Mouse (Mus musculus) urinary bladder, postnatal 14 days (tissue): ENCODE results near the gene 5730522E02Rik.

ENCODE experiments used
- DNase-seq: peaks from one replicate; pipeline ENCODE4 v3.0.0; 2021; ENCODE audit warnings: low spot score

5730522E02Rik gene

DNA sequence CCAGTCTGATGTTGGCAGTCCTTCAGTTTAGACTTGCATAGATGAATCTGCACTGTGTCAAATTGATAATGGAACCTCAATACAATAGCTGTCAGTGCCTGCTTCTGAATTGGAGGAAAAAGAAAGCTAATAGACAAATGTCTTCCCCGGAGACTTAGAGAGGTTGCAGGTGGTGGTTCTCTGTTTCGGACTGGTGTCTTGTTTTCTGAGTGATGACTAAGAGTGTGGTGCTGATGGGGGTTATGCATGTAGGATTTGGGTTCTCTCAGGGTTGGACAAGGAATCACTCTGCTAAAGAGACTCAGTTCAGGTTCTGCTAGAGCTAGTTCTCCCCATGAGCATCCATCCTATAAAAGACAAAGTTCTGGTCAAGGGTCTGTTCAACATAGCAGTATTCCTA, 397.1 kb downstream of the 5730522E02Rik start:
- DNase-seq, result no peak

GRCm38 (mm10) chr11:25787691-25788090, 422.9 kb downstream of the 5730522E02Rik start:
- DNase-seq, result no peak

GRCm38 (mm10) chr11:25772231-25772630, 438.3 kb downstream of the 5730522E02Rik start:
- no peak for DNase-seq

DNA sequence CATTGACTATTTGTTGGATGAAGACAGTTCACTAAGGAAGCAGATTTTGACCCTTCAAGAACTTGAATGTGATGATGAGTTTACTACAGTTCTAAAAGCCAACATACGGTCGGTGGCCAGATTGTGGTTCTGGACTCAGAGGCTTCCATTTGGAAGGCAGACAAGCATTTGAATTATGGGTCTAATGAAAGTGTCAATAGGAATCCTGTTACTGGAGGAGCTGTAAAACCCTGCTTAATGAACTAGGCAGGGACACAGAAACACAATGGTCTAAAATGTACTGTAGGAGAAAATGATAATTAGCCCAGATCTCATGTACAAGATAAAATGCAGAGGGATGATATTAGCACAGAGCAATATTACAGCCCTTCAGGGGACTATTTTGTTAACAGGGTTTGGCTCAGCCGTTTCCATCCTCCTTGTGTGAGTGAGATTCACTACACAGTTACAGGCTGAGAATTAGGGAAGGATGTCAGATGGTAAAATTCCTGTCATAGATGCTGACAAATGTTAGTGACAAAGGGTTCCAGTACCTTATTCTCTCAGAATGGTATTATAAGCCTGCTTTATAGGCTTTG, 439.5 kb downstream of the 5730522E02Rik start:
- no peak for DNase-seq

GRCm38 (mm10) chr11:25767584-25768333, 442.8 kb downstream of the 5730522E02Rik start:
- no peak for DNase-seq

DNA sequence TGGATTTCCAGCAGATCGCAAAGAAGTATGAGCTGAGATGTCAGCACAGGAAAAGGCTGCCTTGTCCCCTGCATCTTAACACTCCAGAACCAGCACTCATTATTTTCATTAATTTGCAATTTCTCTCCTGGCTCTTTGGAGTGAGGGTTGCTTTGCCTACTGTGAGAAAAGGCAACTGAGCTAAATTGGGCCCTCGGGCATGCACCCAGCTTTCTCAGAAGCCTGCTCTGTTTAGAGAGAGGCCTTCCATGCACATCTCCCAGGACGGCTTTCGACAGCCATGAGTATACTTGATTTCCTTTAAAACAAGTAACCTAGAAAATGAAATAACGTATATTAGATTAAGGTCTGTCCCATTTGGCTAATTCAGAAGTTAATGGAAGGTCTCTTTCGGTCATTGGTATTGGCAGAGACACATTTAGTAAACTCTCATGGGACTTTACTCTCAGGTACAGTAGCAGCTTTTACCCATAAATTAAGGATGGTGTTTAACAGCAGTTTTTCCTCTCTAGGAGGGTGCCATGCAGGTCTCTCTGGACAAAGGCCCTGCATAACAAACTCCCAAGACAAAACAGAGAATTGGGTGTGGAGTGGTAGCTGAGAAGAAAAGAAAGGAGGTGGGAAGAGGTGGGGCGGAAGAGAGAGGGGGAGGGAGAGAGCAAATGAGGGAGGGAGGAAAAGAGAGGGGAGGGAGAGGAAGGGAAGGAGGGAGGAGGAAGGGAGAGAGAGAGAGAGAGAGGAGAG, 457.2 kb downstream of the 5730522E02Rik start:
- no peak for DNase-seq

GRCm38 (mm10) chr11:25752418-25752817, 458.1 kb downstream of the 5730522E02Rik start:
- DNase-seq, result no peak

GRCm38 (mm10) chr11:25747098-25747862, 463.3 kb downstream of the 5730522E02Rik start:
- no peak for DNase-seq

- DNase-seq, result no peak
Observed at GRCm38 (mm10) chr11:25743664-25744063, 466.9 kb downstream of the 5730522E02Rik start.

DNA sequence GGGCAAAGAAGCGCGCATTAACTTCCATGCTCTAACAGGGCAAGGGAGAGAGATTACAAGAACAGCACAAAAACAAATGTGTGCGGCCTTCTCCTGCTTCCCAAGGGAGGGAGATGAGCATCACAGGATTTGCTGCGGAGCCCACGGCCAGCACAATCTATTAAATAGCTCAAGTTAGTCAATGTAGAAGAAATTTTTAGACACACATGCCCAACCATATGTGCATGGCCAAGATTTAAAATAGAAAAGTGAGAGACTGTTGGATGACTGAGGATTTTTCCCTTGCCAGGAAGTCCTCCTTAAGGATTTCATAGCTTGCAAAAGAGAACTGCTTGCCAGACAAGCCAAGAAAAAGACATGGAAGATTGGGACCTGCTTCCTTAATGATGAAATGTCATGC, 473.3 kb downstream of the 5730522E02Rik start:
- no peak for DNase-seq

DNA sequence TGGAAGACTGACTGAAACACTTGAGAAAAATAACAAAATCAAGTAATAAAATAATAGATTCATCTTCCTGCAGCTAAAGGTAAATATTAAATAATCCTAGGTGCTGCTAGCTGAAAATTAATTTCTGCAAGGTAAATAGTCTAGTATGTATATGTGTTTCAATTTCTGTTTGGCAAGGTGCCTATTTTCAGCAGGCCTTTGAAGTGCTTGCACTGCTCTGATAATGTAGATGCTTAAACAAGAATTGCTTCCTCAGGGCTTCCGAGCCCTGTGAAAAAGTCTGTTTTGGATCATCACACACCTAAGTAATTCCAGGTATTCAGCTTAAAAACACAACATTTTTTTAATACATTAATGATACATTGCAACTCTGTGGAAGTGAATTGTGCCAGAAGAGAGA, 481.1 kb downstream of the 5730522E02Rik start:
- no peak for DNase-seq

- DNase-seq, result no peak
Observed at GRCm38 (mm10) chr11:25715447-25716321, 494.9 kb downstream of the 5730522E02Rik start.

- no peak for DNase-seq
Observed at GRCm38 (mm10) chr11:25710559-25710958, 500.0 kb downstream of the 5730522E02Rik start.

GRCm38 (mm10) chr11:25709892-25710291, 500.7 kb downstream of the 5730522E02Rik start:
- no peak for DNase-seq

DNA sequence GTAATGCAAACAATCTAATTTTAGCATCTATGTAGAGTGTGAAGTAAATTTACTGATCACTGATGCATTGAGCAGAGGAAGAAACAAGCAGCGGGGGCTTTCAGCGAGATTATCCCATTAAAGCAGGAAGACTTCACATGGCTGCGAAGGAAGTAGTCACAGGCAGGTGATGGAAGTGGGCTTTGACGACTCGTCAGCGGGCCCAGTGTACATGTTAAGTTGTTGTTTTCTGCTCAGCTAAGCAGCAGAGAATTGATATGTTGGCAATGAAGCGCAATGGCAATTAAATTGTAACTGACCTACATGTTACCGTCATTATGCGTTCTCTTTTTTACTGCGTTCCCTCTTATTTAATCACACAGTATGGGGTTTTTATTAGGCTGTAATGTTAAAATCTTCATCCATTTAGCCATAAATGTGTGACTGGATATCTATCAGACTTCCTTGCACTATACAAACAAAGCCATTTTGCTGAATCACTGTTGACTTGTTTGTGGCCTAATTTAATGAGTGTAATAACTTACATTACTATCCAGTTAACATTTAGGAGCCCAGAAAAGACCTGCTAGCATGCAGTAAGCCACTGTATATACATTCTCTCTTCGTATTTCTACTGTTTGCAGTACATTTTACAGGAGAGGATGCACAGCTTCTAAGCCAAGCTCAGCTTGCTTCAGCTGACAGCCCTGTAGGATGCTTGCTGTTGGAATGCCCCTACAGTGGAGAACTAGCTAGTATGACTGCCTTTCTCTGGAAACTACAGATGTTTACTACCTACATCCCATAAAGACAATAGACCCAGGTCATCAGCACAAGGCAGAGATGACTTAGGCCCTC, 506.0 kb downstream of the 5730522E02Rik start:
- no peak for DNase-seq

- no peak for DNase-seq
Observed at GRCm38 (mm10) chr11:25702791-25703190, 507.8 kb downstream of the 5730522E02Rik start.

GRCm38 (mm10) chr11:25697508-25698193, 512.9 kb downstream of the 5730522E02Rik start:
- no peak for DNase-seq

DNA sequence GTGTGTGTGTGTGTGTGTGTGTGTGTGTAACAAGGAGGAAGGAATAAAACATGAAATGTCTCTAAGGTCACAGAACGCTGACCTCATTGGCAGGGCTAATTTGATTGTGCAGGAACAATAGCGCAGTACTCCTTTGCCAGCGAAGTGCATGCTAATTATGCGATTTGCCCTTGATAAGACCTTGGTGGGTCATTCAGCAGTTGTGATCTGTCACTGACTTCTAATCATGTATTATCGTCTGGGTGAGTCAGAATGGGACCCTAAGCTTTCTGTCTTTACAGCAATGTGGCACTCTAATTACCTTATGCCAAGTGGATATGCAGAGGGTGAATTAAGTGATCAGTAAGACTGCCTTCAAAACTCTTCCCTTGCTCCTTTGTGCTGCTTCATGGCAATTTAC, 514.4 kb downstream of the 5730522E02Rik start:
- DNase-seq, result no peak

GRCm38 (mm10) chr11:25684731-25685130, 525.8 kb downstream of the 5730522E02Rik start:
- no peak for DNase-seq

DNA sequence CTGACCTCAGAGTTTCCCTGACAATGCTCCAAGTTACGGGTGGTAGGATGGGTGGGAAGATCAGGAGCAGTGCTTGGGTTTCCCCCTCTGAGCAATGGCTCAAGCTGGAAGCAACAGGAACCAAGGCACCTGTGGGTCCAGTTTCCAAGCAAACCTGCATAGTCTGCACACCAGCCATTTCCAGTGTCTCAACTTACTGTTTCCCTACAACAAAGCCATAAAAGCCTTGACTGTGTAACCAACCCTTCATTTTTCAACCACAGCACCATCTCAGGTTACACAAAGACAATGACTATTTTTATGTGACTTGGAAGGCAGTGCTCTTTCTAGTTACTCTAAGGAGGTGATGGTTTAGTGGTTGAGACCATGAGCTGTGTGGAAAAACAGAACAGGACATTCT, 530.7 kb downstream of the 5730522E02Rik start:
- DNase-seq, result no peak
